Mouse (Mus musculus): ENCODE measurements at regions not wholly inside any gene's neighbourhood (a gene's known extent, or its start where the extent isn't known, plus 50 kb on each side); places are given as distances from the start of the nearest gene placed in this dataset.

- DNase-seq = no peak
Observed at GRCm38 (mm10) chr1:42012911-42013310, 682.7 kb upstream of the Pou3f3 start.

GRCm38 (mm10) chr1:42018966-42019365 lies 676.6 kb upstream of the Pou3f3 start:
- no peak for DNase-seq

- no peak for DNase-seq
Observed at GRCm38 (mm10) chr1:42025781-42026180, 669.8 kb upstream of the Pou3f3 start.

- DNase-seq = peak; percentile 18
Observed at GRCm38 (mm10) chr1:42026423-42026822, 669.1 kb upstream of the Pou3f3 start.

- no peak for DNase-seq
Observed at GRCm38 (mm10) chr1:42033786-42034185, 661.8 kb upstream of the Pou3f3 start.

- DNase-seq = no peak
Observed at GRCm38 (mm10) chr1:42035371-42035770, 660.2 kb upstream of the Pou3f3 start.

GRCm38 (mm10) chr1:42041544-42041943 lies 654.0 kb upstream of the Pou3f3 start:
- no peak for DNase-seq

- no peak for DNase-seq
Observed at GRCm38 (mm10) chr1:42058494-42058893, 637.1 kb upstream of the Pou3f3 start.

- DNase-seq = no peak
Observed at GRCm38 (mm10) chr1:42070064-42070463, 625.5 kb upstream of the Pou3f3 start.

- no peak for DNase-seq
Observed at GRCm38 (mm10) chr1:42096026-42096425, 599.5 kb upstream of the Pou3f3 start.

GRCm38 (mm10) chr1:42098580-42098979 lies 597.0 kb upstream of the Pou3f3 start:
- no peak for DNase-seq

GRCm38 (mm10) chr1:42107521-42107920 lies 588.0 kb upstream of the Pou3f3 start:
- DNase-seq = no peak

- DNase-seq = no peak
Observed at GRCm38 (mm10) chr1:42107925-42108324, 587.6 kb upstream of the Pou3f3 start.

GRCm38 (mm10) chr1:42152175-42152790 lies 543.3 kb upstream of the Pou3f3 start:
- no peak for DNase-seq

- DNase-seq = no peak
Observed at GRCm38 (mm10) chr1:42152916-42153315, 542.7 kb upstream of the Pou3f3 start.

- DNase-seq = no peak
Observed at GRCm38 (mm10) chr1:42167790-42168572, 527.6 kb upstream of the Pou3f3 start.

GRCm38 (mm10) chr1:42169505-42169904 lies 526.1 kb upstream of the Pou3f3 start:
- DNase-seq = no peak

GRCm38 (mm10) chr1:42186295-42186694 lies 509.3 kb upstream of the Pou3f3 start:
- DNase-seq = no peak

- DNase-seq = no peak
Observed at GRCm38 (mm10) chr1:42228098-42228497, 467.5 kb upstream of the Pou3f3 start.

GRCm38 (mm10) chr1:42229711-42230110 lies 465.9 kb upstream of the Pou3f3 start:
- DNase-seq = peak; percentile 62

GRCm38 (mm10) chr1:42230469-42231040 lies 465.0 kb upstream of the Pou3f3 start:
- DNase-seq = peak; percentile 8

GRCm38 (mm10) chr1:42231091-42231490 lies 464.5 kb upstream of the Pou3f3 start:
- no peak for DNase-seq

- DNase-seq = no peak
Observed at GRCm38 (mm10) chr1:42231897-42232296, 463.7 kb upstream of the Pou3f3 start.

GRCm38 (mm10) chr1:42232716-42233115 lies 462.9 kb upstream of the Pou3f3 start:
- no peak for DNase-seq

Measured in lung, postnatal 10 days (tissue).